Mouse (Mus musculus) megakaryocyte, embryonic 14.5 days (primary cell): ENCODE results near the gene Vgll4.

Experiments
- FLI1 ChIP-seq: IDR thresholded peaks from 2 replicates; pipeline ENCODE4 v1.6.1; 2012; ENCODE audit warnings: low read length, inconsistent platforms, mixed read lengths
- GATA1 ChIP-seq: IDR thresholded peaks from 3 replicates; pipeline ENCODE4 v1.6.1; 2012; ENCODE audit warnings: mixed read lengths, low read length, inconsistent platforms, borderline replicate concordance

- TF ChIP-seq GATA1 (no peak), FLI1 (no peak)
Measured at GRCm38 (mm10) chr6:114812322-114812721, 157.5 kb downstream of the Vgll4 start.
